Mouse (Mus musculus): ENCODE data around the gene Rgp1.

DNA sequence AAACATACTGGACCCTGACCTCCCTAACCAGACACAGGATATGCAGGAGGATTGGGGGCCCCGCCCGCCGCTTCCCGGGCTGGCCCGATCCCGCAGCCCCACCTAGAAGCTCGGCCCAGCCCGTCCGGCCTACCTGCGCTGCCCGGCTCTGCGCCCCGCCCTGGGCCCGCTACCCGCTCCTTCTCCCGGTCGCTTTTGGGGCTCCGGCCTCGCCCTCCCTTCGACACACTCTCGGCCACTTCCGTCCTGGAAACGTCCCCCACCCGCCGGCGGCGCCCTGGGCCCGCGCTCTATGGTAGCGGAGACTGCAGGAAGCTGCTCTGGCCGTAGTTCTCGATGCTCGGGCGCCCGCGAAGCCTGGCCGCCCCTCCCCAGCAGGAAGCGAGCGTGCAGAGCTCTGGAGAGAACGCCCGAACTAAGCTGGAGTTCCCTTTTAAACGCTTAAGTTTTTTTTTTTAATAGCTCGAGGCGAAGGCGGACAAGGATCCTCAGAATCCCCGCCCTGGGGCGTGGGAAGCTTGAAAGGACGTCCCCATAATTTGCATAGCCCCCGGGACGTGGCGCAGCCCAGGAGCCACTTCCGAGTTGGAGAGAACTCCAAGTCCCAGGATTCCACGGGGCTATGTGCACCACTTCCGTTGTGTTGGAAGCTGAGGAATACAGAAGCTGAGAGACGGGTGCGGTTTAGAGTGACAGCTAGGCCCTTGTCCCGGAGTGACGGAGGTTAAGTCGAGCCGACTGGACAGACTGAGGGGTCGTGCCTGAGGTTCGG lies 16.3 kb upstream of the Rgp1 start, which contains the start of the genes Creb3 and Tln1:
- TF ChIP-seq CTCF (conservative IDR thresholded peaks at IDR 0.05; ENCODE audit: insufficient read depth, insufficient read length, low read depth, low read length) (no peak), POLR2A (IDR thresholded peaks at IDR 0.05; ENCODE audit: low read depth, low read length) (peak; percentile 40)
